Mouse (Mus musculus) cerebellum, adult 2 months (tissue): Measurements from ENCODE around the gene Ranbp3l.

Experiments used
- CTCF ChIP-seq: fragments of 200-500 bp; IDR thresholded peaks from 2 replicates; pipeline ENCODE4 v1.5.1; 2011; ENCODE audit warnings: low read depth, mild to moderate bottlenecking, control low read depth, low read length, moderate library complexity, borderline replicate concordance; ENCODE audit not compliant: insufficient read depth
- POLR2A ChIP-seq: fragments of 200-500 bp; IDR thresholded peaks from 2 replicates; pipeline ENCODE4 v1.6.1; 2011; ENCODE audit warnings: low read length, control low read depth, borderline replicate concordance; ENCODE audit not compliant: insufficient read depth

GRCm38 (mm10) chr15:9087421-9087820, 119.7 kb downstream of the Ranbp3l start:
- no peak for TF ChIP-seq CTCF
- no peak for TF ChIP-seq POLR2A
